Mouse (Mus musculus): ENCODE results near the gene 9530003J23Rik. TPM values are rescaled to one million over a fixed set of nuclear protein-coding genes. Genes with fewer than 3 reads are reported as not detected.
A peak's percentile ranks its signal among the peaks of the same experiment; 100 is the strongest.
"Not testable (repeated sequence)": the region's sequence is repeated elsewhere in the genome, so short reads cannot be mapped to it uniquely, and the experiment has no call there.

The 9530003J23Rik gene
- polyA plus RNA-seq, 1 experiment, result not detected

DNA sequence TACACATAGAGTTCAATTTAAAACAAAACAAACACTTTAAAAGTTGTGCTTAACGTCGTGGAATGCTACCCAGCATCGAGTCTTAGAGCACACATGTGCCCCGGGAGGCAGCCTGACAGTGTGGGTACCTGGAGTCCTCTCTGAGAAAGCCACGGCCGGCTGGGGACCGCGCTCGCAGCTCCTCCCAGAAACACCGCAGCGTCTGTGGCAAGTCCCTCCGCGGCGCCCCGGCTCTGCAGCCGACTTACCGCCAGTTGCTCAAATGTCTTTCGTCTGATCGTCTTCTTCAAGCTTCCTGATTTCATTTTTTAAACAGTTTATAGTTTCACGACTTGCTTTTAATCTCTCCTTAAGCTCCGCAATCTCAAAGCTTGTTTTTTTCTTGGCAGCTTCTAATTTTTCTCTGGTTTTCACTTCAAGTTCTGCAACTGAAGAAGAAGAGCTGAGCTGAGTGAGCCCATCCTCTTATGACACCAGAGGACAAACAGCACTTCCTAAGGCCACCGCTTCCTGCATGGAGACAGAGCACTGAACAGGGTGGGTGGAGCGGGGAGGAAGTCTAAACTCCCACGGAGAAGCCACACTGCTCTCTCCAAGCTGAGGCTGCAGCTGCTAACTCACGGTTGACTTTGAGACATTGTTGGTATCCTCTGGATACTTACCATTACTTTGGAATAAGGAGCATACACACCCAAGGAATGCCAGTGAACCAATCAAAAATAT is 22.9 kb downstream of the 9530003J23Rik start:
- 86% methylated on average over 25 of the region's 25 CpGs for WGBS
- peaks cover 46% of the 10 kb centered on the region for H3K36me3 ChIP-seq (ENCODE audit: control insufficient read depth, insufficient read depth, low read length)
- H3K27me3 ChIP-seq (ENCODE audit: control insufficient read depth, insufficient read depth, low read length), result no peaks in the 10 kb centered on the region
- TF ChIP-seq CTCF (IDR thresholded peaks at IDR 0.05; ENCODE audit: extremely low read depth, insufficient read length, insufficient replicate concordance, low read depth, low read length) (no peak), POLR2A (IDR thresholded peaks at IDR 0.05; ENCODE audit: low read depth, low read length) (no peak)
- no peaks in the 10 kb centered on the region; the same call in 1 of the 2 replicates for H3K4me1 ChIP-seq (ENCODE audit: control insufficient read depth, insufficient read depth, insufficient read length, low read length)
- H3K27ac ChIP-seq (ENCODE audit: insufficient read depth, low read depth, low read length), result peak overlapping the region; percentile 15
- H3K4me3 ChIP-seq (ENCODE audit: low read depth, low read length), result peak overlapping the region; percentile 26

DNA sequence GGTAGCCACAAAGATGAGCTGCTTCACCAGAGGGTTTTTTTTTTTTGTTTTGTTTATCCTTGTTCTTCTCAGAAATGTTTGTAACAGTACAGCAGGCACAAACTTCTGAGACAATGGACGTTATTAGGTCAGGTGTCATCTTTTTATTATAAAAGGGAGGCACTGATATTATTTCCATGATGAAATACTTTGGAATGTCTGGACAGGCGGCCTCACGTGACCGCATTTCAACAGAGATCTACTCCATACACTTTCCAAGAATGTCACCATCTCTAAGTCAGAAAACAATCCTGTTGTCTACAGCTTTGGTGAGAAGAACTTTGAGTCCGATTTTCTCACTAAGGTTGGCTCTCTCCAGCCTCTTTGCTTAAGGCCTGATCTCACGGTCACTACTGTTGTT is 27.5 kb downstream of the 9530003J23Rik start:
- TF ChIP-seq CTCF (IDR thresholded peaks at IDR 0.05; ENCODE audit: extremely low read depth, insufficient read length, insufficient replicate concordance, low read depth, low read length) (no peak), POLR2A (IDR thresholded peaks at IDR 0.05; ENCODE audit: low read depth, low read length) (no peak)
- peaks cover 17% of the 10 kb centered on the region for H3K36me3 ChIP-seq (ENCODE audit: control insufficient read depth, insufficient read depth, low read length)
- H3K4me1 ChIP-seq (ENCODE audit: control insufficient read depth, insufficient read depth, insufficient read length, low read length), result peaks cover 2% of the 10 kb centered on the region; the same call in 1 of the 2 replicates
- WGBS, result 83% methylated on average over 6 of the region's 6 CpGs
- no peaks in the 10 kb centered on the region for H3K27me3 ChIP-seq (ENCODE audit: control insufficient read depth, insufficient read depth, low read length)
- no peak overlapping the region for H3K4me3 ChIP-seq (ENCODE audit: low read depth, low read length)
- no peak overlapping the region for H3K27ac ChIP-seq (ENCODE audit: insufficient read depth, low read depth, low read length)

GRCm38 (mm10) chr10:117209469-117209938 is 29.0 kb downstream of the 9530003J23Rik start:
- peak overlapping the region; percentile 41 for H3K4me3 ChIP-seq (ENCODE audit: low read depth, low read length)
- H3K27me3 ChIP-seq (ENCODE audit: control insufficient read depth, insufficient read depth, low read length), result no peaks in the 10 kb centered on the region
- TF ChIP-seq POLR2A (IDR thresholded peaks at IDR 0.05; ENCODE audit: low read depth, low read length) (no peak), CTCF (IDR thresholded peaks at IDR 0.05; ENCODE audit: extremely low read depth, insufficient read length, insufficient replicate concordance, low read depth, low read length) (no peak; the same call in 1 of the 2 replicates)
- WGBS, result 5% methylated on average over 11 of the region's 11 CpGs
- peaks cover 2% of the 10 kb centered on the region; the same call in 1 of the 2 replicates for H3K4me1 ChIP-seq (ENCODE audit: control insufficient read depth, insufficient read depth, insufficient read length, low read length)
- H3K27ac ChIP-seq (ENCODE audit: insufficient read depth, low read depth, low read length), result no peak overlapping the region
- H3K36me3 ChIP-seq (ENCODE audit: control insufficient read depth, insufficient read depth, low read length), result peaks cover 6% of the 10 kb centered on the region

DNA sequence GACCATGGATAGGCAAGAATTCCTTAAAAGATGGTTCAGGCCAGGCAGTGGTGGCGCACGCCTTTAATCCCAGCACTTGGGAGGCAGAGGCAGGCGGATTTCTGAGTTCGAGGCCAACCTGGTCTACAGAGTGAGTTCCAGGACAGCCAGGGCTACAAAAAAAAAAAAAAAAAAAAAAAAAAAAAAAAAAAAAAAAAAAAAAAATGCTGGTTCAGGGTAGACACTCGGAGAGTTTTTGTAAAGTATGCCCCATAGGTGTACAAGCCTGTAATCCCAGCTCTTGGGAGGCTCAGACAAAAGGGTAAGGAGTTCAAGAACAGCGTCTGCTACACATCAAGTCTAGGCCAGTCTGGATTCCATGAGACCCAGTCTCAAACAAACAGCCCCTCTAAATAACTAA is 29.7 kb downstream of the 9530003J23Rik start:
- not testable (repeated sequence) for H3K27me3 ChIP-seq (ENCODE audit: control insufficient read depth, insufficient read depth, low read length); H3K36me3 ChIP-seq (ENCODE audit: control insufficient read depth, insufficient read depth, low read length); H3K4me1 ChIP-seq (ENCODE audit: control insufficient read depth, insufficient read depth, insufficient read length, low read length); H3K4me3 ChIP-seq (ENCODE audit: low read depth, low read length); H3K27ac ChIP-seq (ENCODE audit: insufficient read depth, low read depth, low read length)
- WGBS, result 82% methylated on average over 6 of the region's 6 CpGs

DNA sequence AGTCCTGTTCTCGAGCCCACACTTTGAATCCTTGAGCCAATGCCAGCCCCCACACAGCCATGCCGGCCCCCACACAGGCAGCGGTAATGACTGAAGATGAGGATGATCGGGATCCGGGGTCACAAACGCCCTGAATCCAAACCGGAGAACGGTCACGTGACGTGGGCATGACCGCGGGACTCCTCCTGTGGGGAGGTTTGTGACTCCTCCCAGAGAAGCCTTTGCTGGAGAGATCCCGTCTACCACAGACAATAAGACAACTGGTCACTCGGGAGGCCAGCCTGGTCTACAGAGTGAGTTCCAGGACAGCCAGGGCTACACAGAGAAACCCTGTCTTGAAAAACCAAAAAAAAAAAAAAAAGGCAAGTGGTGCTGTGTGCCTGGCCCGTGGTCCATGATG is 30.3 kb downstream of the 9530003J23Rik start:
- Histone ChIP-seq H3K4me1 (ENCODE audit: control insufficient read depth, insufficient read depth, insufficient read length, low read length) (peaks cover 8% of the 10 kb centered on the region; the same call in 1 of the 2 replicates), H3K4me3 (ENCODE audit: low read depth, low read length) (no peak overlapping the region), H3K27ac (ENCODE audit: insufficient read depth, low read depth, low read length) (no peak overlapping the region), H3K27me3 (ENCODE audit: control insufficient read depth, insufficient read depth, low read length) (no peaks in the 10 kb centered on the region), H3K36me3 (ENCODE audit: control insufficient read depth, insufficient read depth, low read length) (peaks cover 2% of the 10 kb centered on the region; the same call in 1 of the 2 replicates)
- no peak for TF ChIP-seq CTCF (IDR thresholded peaks at IDR 0.05; ENCODE audit: extremely low read depth, insufficient read length, insufficient replicate concordance, low read depth, low read length)
- TF ChIP-seq POLR2A (IDR thresholded peaks at IDR 0.05; ENCODE audit: low read depth, low read length), result no peak
- WGBS, result 88% methylated on average over 15 of the region's 15 CpGs

GRCm38 (mm10) chr10:117206070-117206469 is 32.4 kb downstream of the 9530003J23Rik start:
- H3K4me1 ChIP-seq (ENCODE audit: control insufficient read depth, insufficient read depth, insufficient read length, low read length), result peaks cover 17% of the 10 kb centered on the region; the same call in 1 of the 2 replicates
- TF ChIP-seq POLR2A (IDR thresholded peaks at IDR 0.05; ENCODE audit: low read depth, low read length) (no peak), CTCF (IDR thresholded peaks at IDR 0.05; ENCODE audit: extremely low read depth, insufficient read length, insufficient replicate concordance, low read depth, low read length) (no peak)
- 98% methylated on average over 3 of the region's 3 CpGs for WGBS

DNA sequence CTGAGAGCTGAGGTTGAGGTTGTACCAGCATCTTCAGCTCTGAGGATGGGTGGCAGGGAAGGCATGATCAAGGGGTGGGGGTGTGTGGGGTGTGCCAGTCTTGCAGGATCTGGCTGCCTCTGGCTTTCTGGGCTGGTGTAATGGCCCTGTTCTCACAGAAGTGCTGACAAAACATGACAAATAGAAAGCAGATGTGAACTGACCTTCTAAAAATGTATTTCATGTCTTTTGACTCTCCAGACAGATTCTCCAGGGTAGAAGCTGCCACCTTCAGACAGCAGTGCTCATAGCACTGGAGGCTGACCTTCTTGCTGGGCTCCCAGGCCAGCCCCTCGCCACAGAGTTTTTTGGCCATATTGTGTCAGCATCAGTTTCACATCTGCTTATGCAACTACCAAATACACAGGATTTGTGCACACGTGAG is 34.9 kb downstream of the 9530003J23Rik start:
- no peak overlapping the region for H3K27ac ChIP-seq (ENCODE audit: insufficient read depth, low read depth, low read length)
- WGBS, result 66% methylated on average over 2 of the region's 2 CpGs
- H3K4me1 ChIP-seq (ENCODE audit: control insufficient read depth, insufficient read depth, insufficient read length, low read length), result peaks cover 15% of the 10 kb centered on the region; the same call in 1 of the 2 replicates
- TF ChIP-seq CTCF (IDR thresholded peaks at IDR 0.05; ENCODE audit: extremely low read depth, insufficient read length, insufficient replicate concordance, low read depth, low read length) (no peak), POLR2A (IDR thresholded peaks at IDR 0.05; ENCODE audit: low read depth, low read length) (no peak)
- H3K27me3 ChIP-seq (ENCODE audit: control insufficient read depth, insufficient read depth, low read length), result no peaks in the 10 kb centered on the region
- H3K4me3 ChIP-seq (ENCODE audit: low read depth, low read length), result no peak overlapping the region
- H3K36me3 ChIP-seq (ENCODE audit: control insufficient read depth, insufficient read depth, low read length), result no peaks in the 10 kb centered on the region

More at GRCm38 (mm10) chr10:117206070-117206469, 32.4 kb downstream of the 9530003J23Rik start:
- Histone ChIP-seq H3K27me3 (ENCODE audit: control insufficient read depth, insufficient read depth, low read length) (no peaks in the 10 kb centered on the region), H3K27ac (ENCODE audit: insufficient read depth, low read depth, low read length) (no peak overlapping the region), H3K36me3 (ENCODE audit: control insufficient read depth, insufficient read depth, low read length) (no peaks in the 10 kb centered on the region), H3K4me3 (ENCODE audit: low read depth, low read length) (no peak overlapping the region)

Data from small intestine, adult 2 months (tissue).